Comparison of ENCODE assay signal across 34 mouse cellular contexts in genomic region chr11:113768356-113768755, GRCm38 (mm10). TPM values are rescaled to one million over a fixed set of nuclear protein-coding genes. Genes with fewer than 3 reads are reported as not detected.
DNase-seq lines count a peak whose midpoint lies in the region; ATAC-seq and TF ChIP-seq lines count a peak whose summit lies in the region.
"Had no signal": no experiment of that assay in that cellular context is flagged by ENCODE, and none has a peak within 500 bp of the region (broad histone marks: within the 10 kb centered on the region; RNA-seq: fewer than 3 reads in every experiment).

No protein-coding gene starts in this region.

- H3K9me3 ChIP-seq in lung, postnatal 0 days (ENCODE audit: low read length), result no peaks in the 10 kb centered on the region
- no peaks in the 10 kb centered on the region for H3K9me3 ChIP-seq in embryonic facial prominence, embryonic 14.5 days (ENCODE audit: control insufficient read depth, low read length)
- H3K9me3 ChIP-seq: forebrain, embryonic 10.5 days; hindbrain, embryonic 10.5 days; hindbrain, embryonic 15.5 days; megakaryocyte, embryonic 14.5 days; midbrain, embryonic 12.5 days; neural tube, embryonic 12.5 days had no signal

- no peak for ATAC-seq in lung, postnatal 0 days
- ATAC-seq in embryonic facial prominence, embryonic 14.5 days (ENCODE audit: low read depth), result no peak
- ATAC-seq: inflammation-experienced regulatory T-cells, adult 6 months had no signal

- H3K4me2 ChIP-seq in lung, postnatal 0 days (replicated peaks; ENCODE audit: low read depth, low read length), result no peak overlapping the region
- H3K4me2 ChIP-seq in embryonic facial prominence, embryonic 14.5 days (ENCODE audit: low read depth, low read length), result no peak overlapping the region
- H3K4me2 ChIP-seq: hindbrain, embryonic 15.5 days; midbrain, embryonic 12.5 days; neural tube, embryonic 12.5 days had no signal

- H3K4me1 ChIP-seq in lung, postnatal 0 days (ENCODE audit: insufficient read depth, low read depth, low read length), result peaks cover 15% of the 10 kb centered on the region; the same call in 1 of the 2 replicates
- H3K4me1 ChIP-seq in embryonic facial prominence, embryonic 14.5 days (ENCODE audit: control insufficient read depth, insufficient read depth, low read length), result peaks cover 45% of the 10 kb centered on the region

- H3K36me3 ChIP-seq in lung, postnatal 0 days (ENCODE audit: insufficient read depth, low read length), result no peaks in the 10 kb centered on the region
- H3K36me3 ChIP-seq in embryonic facial prominence, embryonic 14.5 days (ENCODE audit: control insufficient read depth, insufficient read depth, low read length), result no peaks in the 10 kb centered on the region
- H3K36me3 ChIP-seq: forebrain, embryonic 10.5 days; hindbrain, embryonic 10.5 days; hindbrain, embryonic 15.5 days; midbrain, embryonic 12.5 days; neural tube, embryonic 12.5 days had no signal

- no peak overlapping the region for H3K27ac ChIP-seq in lung, postnatal 0 days (ENCODE audit: low read length)
- peak overlapping the region; percentile 72; the same call in 1 of the 2 replicates for H3K27ac ChIP-seq in embryonic facial prominence, embryonic 14.5 days (replicated peaks; ENCODE audit: low read depth, low read length)
- H3K27ac ChIP-seq: hindbrain, embryonic 10.5 days; hindbrain, embryonic 15.5 days; liver, embryonic 14.5 days; midbrain, embryonic 12.5 days; neural tube, embryonic 12.5 days had no signal

- H3K4me3 ChIP-seq in lung, postnatal 0 days (ENCODE audit: low read depth, low read length), result no peak overlapping the region
- no peak overlapping the region for H3K4me3 ChIP-seq in embryonic facial prominence, embryonic 14.5 days (ENCODE audit: low read depth, low read length)
- H3K4me3 ChIP-seq: forebrain, embryonic 10.5 days; heart, adult 2 months; hindbrain, embryonic 10.5 days; hindbrain, embryonic 15.5 days; megakaryocyte, embryonic 14.5 days; midbrain, embryonic 12.5 days; myocyte; neural tube, embryonic 12.5 days had no signal

- no peaks in the 10 kb centered on the region for H3K27me3 ChIP-seq in lung, postnatal 0 days (replicated peaks; ENCODE audit: insufficient read depth, low read length)
- H3K27me3 ChIP-seq in embryonic facial prominence, embryonic 14.5 days (replicated peaks; ENCODE audit: control insufficient read depth, insufficient read depth, low read length), result no peaks in the 10 kb centered on the region
- H3K27me3 ChIP-seq: hindbrain, embryonic 15.5 days; midbrain, embryonic 12.5 days; neural tube, embryonic 12.5 days had no signal

- peak; percentile 38 for DNase-seq in lung, postnatal 0 days (ENCODE audit: low spot score)
- no peak for DNase-seq in lung, postnatal 36 days
- peak; percentile 24 for DNase-seq in brain, adult 2 months (ENCODE audit: low read depth, low spot score)
- peak; percentile 74 for DNase-seq in embryonic facial prominence, embryonic 14.5 days (ENCODE audit: low spot score)
- no peak for DNase-seq in frontal cortex, postnatal 14 days (ENCODE audit: low spot score in 2 of 2)
- no peak for DNase-seq in left cerebral cortex, adult 11 months (ENCODE audit: low spot score)
- DNase-seq in heart, adult 18-20 months, result no peak
- DNase-seq: adrenal gland, postnatal 25 days; cerebellum, adult 9-10 months; embryo, embryonic 11 days; gastrocnemius, postnatal 25 days; heart, adult 2 months; heart, postnatal 14 days; kidney, adult 11 months; kidney, postnatal 25 days; lung, adult 2 months; lung, postnatal 4 days; right cerebral cortex, adult 18-20 months; spleen, adult 18-20 months; thymus, postnatal 14 days had no signal

- no peak for TF ChIP-seq CTCF in lung, postnatal 0 days (IDR thresholded peaks at IDR 0.05)

- H3K9ac ChIP-seq in lung, postnatal 0 days (replicated peaks; ENCODE audit: low read depth), result no peak overlapping the region
- H3K9ac ChIP-seq in embryonic facial prominence, embryonic 14.5 days (ENCODE audit: low read depth, low read length), result no peak overlapping the region
- H3K9ac ChIP-seq: hindbrain, embryonic 15.5 days; liver, embryonic 14.5 days; midbrain, embryonic 12.5 days; neural tube, embryonic 12.5 days had no signal

- TF ChIP-seq EP300 in lung, postnatal 0 days (IDR thresholded peaks at IDR 0.05), result no peak

- 51% methylated on average over 3 of the region's 3 CpGs for WGBS in lung, postnatal 0 days
- WGBS in embryonic facial prominence, embryonic 14.5 days, result 43% methylated on average over 3 of the region's 3 CpGs

RNA-seq across cellular contexts. Expression of gene Cdc42ep4, which starts 16.7 kb away (rescaled TPM):
- 92.8 and 116 TPM in 2 replicates for polyA plus RNA-seq in lung, postnatal 0 days (2015; fragmentation: Nextera tagmentation; extraction: Ambion mirVana)
- 39.3 and 51.0 TPM in 2 replicates for polyA plus RNA-seq in embryonic facial prominence, embryonic 14.5 days (2014; fragmentation: Nextera tagmentation; extraction: Ambion mirVana)
- total RNA-seq in heart, adult 18-20 months (2021), result 10 to 100 TPM; 19.1 to 23.8 TPM

RNA-seq across cellular contexts. Expression of gene Cpsf4l, which starts 58.5 kb away (rescaled TPM):
- 0.17 and 0.25 TPM in 2 replicates for polyA plus RNA-seq in lung, postnatal 0 days (2015; fragmentation: Nextera tagmentation; extraction: Ambion mirVana)
- polyA plus RNA-seq in embryonic facial prominence, embryonic 14.5 days (2014; fragmentation: Nextera tagmentation; extraction: Ambion mirVana), result 1.2 and 2.1 TPM in 2 replicates
- not detected for total RNA-seq in heart, adult 18-20 months (2021)
- total RNA-seq: gastrocnemius, adult 18-20 months; gastrocnemius, postnatal 25 days; heart, adult 2 months; layer of hippocampus, adult 18-20 months; layer of hippocampus, postnatal 14 days; left cerebral cortex, postnatal 36 days had no signal
- polyA plus RNA-seq: C2C12; heart, adult 2 months; inflammation-experienced regulatory T-cells, adult 6 months; lung, adult 2 months had no signal

Comparison
In these comparisons a context has a peak if more than half of its experiments do, and no peak if none do; other contexts are left out.
1. DNase-seq: peak in lung, postnatal 0 days (single experiment), brain, adult 2 months (single experiment) and embryonic facial prominence, embryonic 14.5 days (single experiment); none in lung, postnatal 36 days (single experiment), frontal cortex, postnatal 14 days (0 of 2), left cerebral cortex, adult 11 months (single experiment) and heart, adult 18-20 months (0 of 2).